Mouse (Mus musculus) heart, embryonic 12.5 days (tissue): ENCODE results near the gene Slc5a3. TPM values are rescaled to one million over a fixed set of nuclear protein-coding genes. Genes with fewer than 3 reads are reported as not detected.

Experiments used
- ATAC-seq: fragments of 200-750 bp; cut with Nextera tagmentation; 2 replicates; pipeline ENCODE4 v1.8.0; 2017; ENCODE audit warnings: moderate TSS enrichment, moderate library complexity; ENCODE audit not compliant: insufficient number of reproducible peaks, low FRiP score
- H3K27ac ChIP-seq: fragments of 300-500 bp; sonication (generic); 2 replicates; pipeline ENCODE4 v1.5.1; 2016; ENCODE audit warnings: mild to moderate bottlenecking, moderate library complexity; ENCODE audit not compliant: poor library complexity, severe bottlenecking
- H3K27me3 ChIP-seq: fragments of 300-500 bp; sonication (generic); replicated peaks from 2 replicates; pipeline ENCODE4 v1.6.1; 2016; ENCODE audit warnings: mild to moderate bottlenecking, moderate library complexity
- H3K36me3 ChIP-seq: fragments of 300-500 bp; sonication (generic); 2 replicates; pipeline ENCODE4 v1.6.1; 2016; ENCODE audit warnings: mild to moderate bottlenecking, moderate library complexity
- H3K4me1 ChIP-seq: fragments of 300-500 bp; sonication (generic); replicated peaks from 2 replicates; pipeline ENCODE4 v1.6.1; 2016; ENCODE audit warnings: mild to moderate bottlenecking
- H3K4me2 ChIP-seq: fragments of 300-500 bp; sonication (generic); 2 replicates; pipeline ENCODE4 v1.6.1; 2016; ENCODE audit warnings: mild to moderate bottlenecking, moderate library complexity
- H3K4me3 ChIP-seq: fragments of 300-500 bp; sonication (generic); 2 replicates; pipeline ENCODE4 v1.5.1; 2016; ENCODE audit warnings: mild to moderate bottlenecking
- H3K9ac ChIP-seq: fragments of 300-500 bp; sonication (generic); 2 replicates; pipeline ENCODE4 v1.6.1; 2016; ENCODE audit warnings: mild to moderate bottlenecking, moderate library complexity
- H3K9me3 ChIP-seq: fragments of 300-500 bp; sonication (generic); replicated peaks from 2 replicates; pipeline ENCODE4 v1.6.1; 2016; ENCODE audit warnings: mild to moderate bottlenecking, moderate library complexity
- WGBS: fragments of 180-500 bp; shearing (Covaris S2); methylation state at CpG from one replicate; pipeline ENCODE4 v1.1.7; 2016; 5-methylcytosine and 5-hydroxymethylcytosine counted together
- polyA plus RNA-seq: library from polyadenylated mRNA; unstranded; fragments of >200 nt; fragmentation: Nextera tagmentation; extraction: Ambion mirVana; gene quantifications from 2 replicates; pipeline ENCODE4 v1.2.1, GENCODE M21; 2016

The Slc5a3 gene
- 5.9 and 6.4 TPM in 2 replicates for polyA plus RNA-seq

GRCm38 (mm10) chr16:92057852-92058643, at the start of gene Slc5a3, which contains the start of the genes Mrps6 and Gm49711:
TSS of gene Slc5a3 (plus strand) at chr16:92058322.
TSS of gene Mrps6 (plus strand) at chr16:92058270.
TSS of gene Gm49711 (plus strand) at chr16:92058316.
- H3K4me2 ChIP-seq, result peak within 1 kb of the TSS; percentile 94
- H3K4me3 ChIP-seq, result peak within 1 kb of the TSS; percentile 85
- H3K36me3 ChIP-seq, result peaks cover 20% of the 10 kb centered on the region
- peak within 1 kb of the TSS; percentile 95 for H3K9ac ChIP-seq
- under 1% methylated on average over 89 of the region's 99 CpGs for WGBS
- no peaks in the 10 kb centered on the region for H3K27me3 ChIP-seq
- peak; percentile 94 for ATAC-seq
- H3K4me1 ChIP-seq, result peaks cover 25% of the 10 kb centered on the region
- peaks cover 11% of the 10 kb centered on the region for H3K9me3 ChIP-seq
- H3K27ac ChIP-seq, result peak within 1 kb of the TSS; percentile 78

GRCm38 (mm10) chr16:92009586-92009985, 48.5 kb upstream of the Slc5a3 start:
- no peak overlapping the region for H3K4me2 ChIP-seq
- no peak overlapping the region for H3K9ac ChIP-seq
- 86% methylated on average over 2 of the region's 2 CpGs for WGBS
- no peaks in the 10 kb centered on the region for H3K36me3 ChIP-seq
- H3K4me3 ChIP-seq, result no peak overlapping the region
- H3K27ac ChIP-seq, result no peak overlapping the region
- H3K4me1 ChIP-seq, result no peaks in the 10 kb centered on the region
- no peak for ATAC-seq
- H3K9me3 ChIP-seq, result peaks cover 10% of the 10 kb centered on the region; the same call in 1 of the 2 replicates
- H3K27me3 ChIP-seq, result no peaks in the 10 kb centered on the region

GRCm38 (mm10) chr16:92016792-92017191, 41.3 kb upstream of the Slc5a3 start:
- Histone ChIP-seq H3K9ac (no peak overlapping the region), H3K9me3 (0 out of 2 replicates have a peak, but pooled peaks cover 5% of the 10 kb centered on the region), H3K4me2 (no peak overlapping the region), H3K4me3 (no peak overlapping the region), H3K4me1 (peaks cover 10% of the 10 kb centered on the region), H3K36me3 (no peaks in the 10 kb centered on the region), H3K27ac (no peak overlapping the region), H3K27me3 (no peaks in the 10 kb centered on the region)
- ATAC-seq, result no peak
- WGBS, result 79% methylated on average over 8 of the region's 8 CpGs

- H3K9me3 ChIP-seq, result 0 out of 2 replicates have a peak, but pooled peaks cover 5% of the 10 kb centered on the region
- peak overlapping the region; percentile 43 for H3K4me3 ChIP-seq
- no peak for ATAC-seq
- peak overlapping the region; percentile 65 for H3K9ac ChIP-seq
- no peaks in the 10 kb centered on the region for H3K36me3 ChIP-seq
- H3K4me2 ChIP-seq, result peak overlapping the region; percentile 72
- no peaks in the 10 kb centered on the region for H3K27me3 ChIP-seq
- peak overlapping the region; percentile 23; the same call in 1 of the 2 replicates for H3K27ac ChIP-seq
- peaks cover 29% of the 10 kb centered on the region for H3K4me1 ChIP-seq
- 8% methylated on average over 26 of the region's 26 CpGs for WGBS
Observed at GRCm38 (mm10) chr16:92019141-92020118, 38.7 kb upstream of the Slc5a3 start.

- Histone ChIP-seq H3K27ac (peak overlapping the region; percentile 14; the same call in 1 of the 2 replicates), H3K4me3 (no peak overlapping the region), H3K27me3 (no peaks in the 10 kb centered on the region), H3K36me3 (no peaks in the 10 kb centered on the region), H3K4me2 (no peak overlapping the region), H3K9ac (no peak overlapping the region), H3K9me3 (0 out of 2 replicates have a peak, but pooled peaks cover 5% of the 10 kb centered on the region), H3K4me1 (peaks cover 30% of the 10 kb centered on the region)
- 66% methylated on average over 12 of the region's 12 CpGs for WGBS
- no peak for ATAC-seq
Observed at GRCm38 (mm10) chr16:92021656-92022400, 36.3 kb upstream of the Slc5a3 start.

GRCm38 (mm10) chr16:92022494-92023283, 35.4 kb upstream of the Slc5a3 start:
- ATAC-seq, result peak; percentile 63; the same call in 1 of the 2 replicates

GRCm38 (mm10) chr16:92033286-92033685, 24.8 kb upstream of the Slc5a3 start:
- no peak for ATAC-seq
- no peaks in the 10 kb centered on the region for H3K27me3 ChIP-seq
- H3K27ac ChIP-seq, result no peak overlapping the region
- no peak overlapping the region for H3K4me2 ChIP-seq
- peaks cover 3% of the 10 kb centered on the region; the same call in 1 of the 2 replicates for H3K4me1 ChIP-seq
- no peaks in the 10 kb centered on the region for H3K36me3 ChIP-seq
- H3K9ac ChIP-seq, result no peak overlapping the region
- WGBS, result 84% methylated on average over 3 of the region's 3 CpGs
- 0 out of 2 replicates have a peak, but pooled peaks cover 4% of the 10 kb centered on the region for H3K9me3 ChIP-seq
- no peak overlapping the region for H3K4me3 ChIP-seq

More at GRCm38 (mm10) chr16:92022494-92023283, 35.4 kb upstream of the Slc5a3 start:
- H3K4me3 ChIP-seq, result no peak overlapping the region
- H3K9me3 ChIP-seq, result 0 out of 2 replicates have a peak, but pooled peaks cover 2% of the 10 kb centered on the region
- 36% methylated on average over 20 of the region's 20 CpGs for WGBS
- H3K36me3 ChIP-seq, result no peaks in the 10 kb centered on the region
- H3K4me2 ChIP-seq, result peak overlapping the region; percentile 24
- no peaks in the 10 kb centered on the region for H3K27me3 ChIP-seq
- peaks cover 30% of the 10 kb centered on the region for H3K4me1 ChIP-seq
- H3K27ac ChIP-seq, result peak overlapping the region; percentile 14; the same call in 1 of the 2 replicates
- H3K9ac ChIP-seq, result no peak overlapping the region

- WGBS, result 71% methylated on average over 5 of the region's 5 CpGs
- H3K27ac ChIP-seq, result no peak overlapping the region
- no peak for ATAC-seq
Observed at GRCm38 (mm10) chr16:92034676-92035075, 23.4 kb upstream of the Slc5a3 start.

GRCm38 (mm10) chr16:92036701-92037100, 21.4 kb upstream of the Slc5a3 start:
- H3K27ac ChIP-seq, result no peak overlapping the region
- ATAC-seq, result no peak

More at GRCm38 (mm10) chr16:92034676-92035075, 23.4 kb upstream of the Slc5a3 start:
- Histone ChIP-seq H3K4me1 (no peaks in the 10 kb centered on the region), H3K4me2 (no peak overlapping the region), H3K9ac (no peak overlapping the region), H3K9me3 (peaks cover 3% of the 10 kb centered on the region; the same call in 1 of the 2 replicates), H3K36me3 (no peaks in the 10 kb centered on the region), H3K4me3 (no peak overlapping the region), H3K27me3 (no peaks in the 10 kb centered on the region)

More at GRCm38 (mm10) chr16:92036701-92037100, 21.4 kb upstream of the Slc5a3 start:
- Histone ChIP-seq H3K9ac (no peak overlapping the region), H3K4me3 (no peak overlapping the region), H3K36me3 (no peaks in the 10 kb centered on the region), H3K4me1 (no peaks in the 10 kb centered on the region), H3K4me2 (no peak overlapping the region), H3K9me3 (peaks cover 7% of the 10 kb centered on the region; the same call in 1 of the 2 replicates), H3K27me3 (no peaks in the 10 kb centered on the region)
- 51% methylated on average over 8 of the region's 8 CpGs for WGBS
